Mouse (Mus musculus) left cerebral cortex, postnatal 10 days (tissue): ENCODE results near the gene Gcc1. TPM values are rescaled to one million over a fixed set of nuclear protein-coding genes. Genes with fewer than 3 reads are reported as not detected.

Source experiments
- DNase-seq, 2 experiments: peaks; one replicate each; pipeline ENCODE4 v3.0.0; 2021 to 2022; ENCODE audit warnings: low spot score in 2 of 2, mixed read lengths in 1 of 2; ENCODE audit errors: extremely low spot score in 1 of 2
- intact Hi-C: fragments of 180-260 bp; cut with DNase I; formaldehyde crosslinking; loops from one replicate; pipeline ENCODE4 v1.15.1; 2025
- total RNA-seq, 2 experiments: library from RNA; stranded (reverse); gene quantifications; 2 replicates each; pipeline ENCODE4 v1.2.3; 2021

Gene Gcc1
- total RNA-seq, 2 experiments from 2014 or later = 14.6 TPM

DNA sequence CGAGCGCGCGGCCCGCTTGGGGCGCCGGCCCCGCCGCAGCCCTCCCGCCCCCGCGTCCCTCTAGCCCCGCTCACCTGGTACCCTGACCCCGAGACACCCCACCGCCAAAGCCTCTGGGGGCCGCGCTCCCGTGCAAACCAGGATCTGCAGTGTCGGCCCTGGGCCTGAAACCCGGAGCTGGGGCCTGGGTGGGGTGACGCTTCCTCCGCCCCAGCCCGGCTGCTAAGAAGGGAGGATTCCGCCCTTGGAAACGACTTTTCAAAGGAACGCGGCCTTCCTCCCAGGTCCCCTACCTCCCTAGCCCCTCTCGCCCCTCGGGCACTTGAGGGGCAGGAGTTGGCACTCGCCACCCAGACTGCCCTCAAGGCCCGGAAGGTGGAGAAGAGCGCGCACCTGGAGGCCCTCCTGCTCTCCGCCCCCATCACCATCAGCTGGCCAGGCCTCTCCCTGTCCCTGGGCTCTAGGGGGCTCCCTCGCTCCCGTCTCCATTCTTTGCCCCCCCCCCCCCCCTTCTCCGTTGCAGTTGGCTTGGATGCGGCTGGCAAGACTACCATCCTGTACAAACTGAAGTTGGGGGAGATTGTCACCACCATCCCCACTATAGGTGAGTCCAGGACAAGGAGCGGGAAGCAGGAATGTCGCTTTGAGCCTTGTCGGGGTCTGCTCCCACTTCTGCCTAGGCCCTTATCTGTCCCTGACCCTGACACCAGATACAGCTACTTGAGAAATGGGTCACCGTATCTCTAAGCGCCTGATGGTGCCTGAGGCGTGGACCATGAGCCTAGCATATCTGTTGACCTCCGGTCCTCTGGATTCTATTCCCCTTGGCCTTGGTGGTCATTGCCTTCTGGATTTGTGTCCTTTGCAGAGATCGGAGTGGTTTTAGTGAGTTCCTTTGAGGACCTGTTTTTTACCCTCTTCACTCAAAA lies 4.2 kb downstream of the Gcc1 start:
- peak in 1 of 2 experiments; percentile 74 for DNase-seq
- intact Hi-C loops = loop anchor here (5.0 kb wide), 1 partner anchor 207 kb away; no protein-coding TSS in a partner anchor

- intact Hi-C loops = loop anchor here (5.0 kb wide), 1 partner anchor 206 kb away; no protein-coding TSS in a partner anchor
- DNase-seq = peak; percentile 88 to 97
Observed at GRCm38 (mm10) chr6:28423313-28423712, 4.9 kb downstream of the Gcc1 start, which contains the start of gene Arf5. Gene Arf5 (plus strand): TSS chr6:28423560.

DNA sequence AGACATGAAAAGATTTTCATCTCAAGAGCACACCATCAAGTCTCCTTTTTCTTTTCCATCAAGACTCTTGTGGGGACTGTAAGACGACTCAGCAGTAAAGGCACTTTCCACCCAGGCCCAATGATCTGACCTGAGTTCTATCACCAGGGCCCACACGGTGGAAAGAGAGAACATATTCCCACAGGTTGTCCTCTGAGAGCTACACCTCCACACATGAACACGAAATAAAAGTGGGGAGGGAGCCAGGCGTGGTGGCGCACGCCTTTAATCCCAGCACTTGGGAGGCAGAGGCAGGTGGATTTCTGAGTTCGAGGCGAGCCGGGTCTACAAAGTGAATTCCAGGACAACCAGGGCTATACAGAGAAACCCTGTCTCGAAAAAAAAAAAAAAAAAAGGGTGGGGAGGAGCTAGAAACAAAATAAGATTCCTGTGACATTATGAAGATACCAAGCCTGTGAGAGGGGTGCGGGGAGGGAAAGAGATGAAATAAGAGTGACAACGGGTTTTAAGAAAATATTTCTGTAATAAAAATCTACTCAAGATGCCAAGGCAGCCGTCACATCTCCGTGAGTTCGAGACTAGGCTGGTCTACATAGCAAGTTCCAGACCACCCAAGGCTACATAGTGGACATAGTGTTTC lies 5.4 kb downstream of the Gcc1 start:
- intact Hi-C loops = loop anchor here (5.0 kb wide), 1 partner anchor 205 kb away; no protein-coding TSS in a partner anchor
- DNase-seq = no peak

- intact Hi-C loops = loop anchor here (5.0 kb wide), 1 partner anchor 204 kb away; no protein-coding TSS in a partner anchor
Observed at GRCm38 (mm10) chr6:28421469-28422000, 6.7 kb downstream of the Gcc1 start.

GRCm38 (mm10) chr6:28420865-28421264 lies 7.3 kb downstream of the Gcc1 start:
- intact Hi-C loops = loop anchor here (5.0 kb wide), 1 partner anchor 204 kb away; no protein-coding TSS in a partner anchor
- DNase-seq = no peak

More at GRCm38 (mm10) chr6:28421469-28422000, 6.7 kb downstream of the Gcc1 start:
- peak; percentile 85 to 95 for DNase-seq

- intact Hi-C loops = loop anchor here (5.0 kb wide), 1 partner anchor 203 kb away; no protein-coding TSS in a partner anchor
- no peak for DNase-seq
Observed at GRCm38 (mm10) chr6:28420361-28420760, 7.8 kb downstream of the Gcc1 start.

- intact Hi-C loops = loop anchor here (5.0 kb wide), 1 partner anchor 202 kb away; no protein-coding TSS in a partner anchor
- no peak for DNase-seq
Observed at GRCm38 (mm10) chr6:28419673-28420072, 8.5 kb downstream of the Gcc1 start.

GRCm38 (mm10) chr6:28418449-28418848 lies 9.7 kb downstream of the Gcc1 start:
- DNase-seq = peak; percentile 56 to 94
- intact Hi-C loops = no loop called here

DNA sequence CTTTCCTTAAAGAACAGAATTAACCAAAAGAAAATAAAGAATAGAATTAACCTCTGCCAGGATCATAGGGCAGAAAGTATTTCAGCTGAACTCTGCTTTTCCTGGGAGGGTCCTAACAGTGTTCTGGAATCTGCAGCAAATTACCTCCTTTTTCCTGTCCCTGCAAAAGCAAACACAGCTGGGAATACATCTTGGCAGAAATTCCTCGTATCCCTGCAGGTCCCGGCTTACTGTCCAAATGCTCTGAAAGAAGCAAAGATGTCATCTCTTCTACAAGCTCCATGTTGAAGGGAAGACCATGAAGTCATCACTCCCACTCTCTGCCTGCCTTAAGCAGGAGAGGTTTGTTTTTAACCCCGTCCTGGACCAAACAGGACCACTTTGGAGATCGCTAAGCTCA lies 11.2 kb downstream of the Gcc1 start:
- no peak for DNase-seq
- intact Hi-C loops = no loop called here

GRCm38 (mm10) chr6:28411236-28411635 lies 17.0 kb downstream of the Gcc1 start:
- intact Hi-C loops = no loop called here
- no peak for DNase-seq

DNA sequence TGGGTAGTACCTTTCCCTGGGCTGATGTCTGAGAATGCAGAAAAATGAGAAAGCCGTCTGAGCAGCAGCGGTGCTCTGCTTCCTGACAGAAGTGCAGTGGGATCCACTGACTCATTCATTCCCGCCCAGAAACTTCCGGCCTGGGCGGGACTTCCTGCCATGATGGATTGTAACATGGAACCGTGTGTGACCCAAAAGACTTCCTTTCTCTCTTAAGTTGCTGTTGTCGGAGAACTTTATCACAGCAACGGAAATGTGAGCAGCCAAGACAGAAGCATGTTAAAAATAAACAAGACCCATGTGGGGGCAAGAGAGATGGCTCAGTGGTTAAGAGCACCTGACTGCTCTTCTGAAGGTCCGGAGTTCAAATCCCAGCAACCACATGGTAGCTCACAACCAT lies 18.1 kb downstream of the Gcc1 start:
- no peak for DNase-seq
- intact Hi-C loops = no loop called here

DNA sequence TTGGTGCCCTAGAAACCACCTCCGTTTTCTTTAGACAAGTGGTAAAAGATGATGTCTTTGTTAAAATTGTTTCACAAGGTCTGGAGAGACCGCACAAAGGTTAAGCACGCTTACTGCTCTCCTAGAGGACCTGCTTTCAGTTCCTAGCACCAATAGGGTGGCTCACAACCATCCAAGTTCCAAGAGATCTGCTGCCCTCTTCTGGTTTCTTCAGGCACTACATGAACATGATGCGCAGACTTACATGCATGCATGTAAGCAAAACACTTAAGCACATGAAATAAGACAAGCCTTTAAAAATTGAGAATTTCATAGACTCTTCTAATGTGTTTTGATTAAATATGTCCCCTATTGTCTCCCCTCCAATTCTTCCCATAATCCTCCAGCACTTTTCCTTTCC lies 28.4 kb downstream of the Gcc1 start:
- DNase-seq = no peak
- intact Hi-C loops = no loop called here

GRCm38 (mm10) chr6:28398726-28399125 lies 29.5 kb downstream of the Gcc1 start:
- DNase-seq = no peak
- intact Hi-C loops = no loop called here

- intact Hi-C loops = no loop called here
- peak in 1 of 2 experiments; percentile 21 for DNase-seq
Observed at GRCm38 (mm10) chr6:28397681-28398203, 30.4 kb downstream of the Gcc1 start, which contains the start of gene Zfp800. Gene Zfp800 (minus strand): TSS chr6:28398005.

- no peak for DNase-seq
- intact Hi-C loops = no loop called here
Observed at GRCm38 (mm10) chr6:28396853-28397457, 31.2 kb downstream of the Gcc1 start.

- no peak for DNase-seq
- intact Hi-C loops = no loop called here
Observed at GRCm38 (mm10) chr6:28396051-28396852, 31.9 kb downstream of the Gcc1 start.

- intact Hi-C loops = no loop called here
Observed at GRCm38 (mm10) chr6:28389038-28389437, 39.2 kb downstream of the Gcc1 start.

DNA sequence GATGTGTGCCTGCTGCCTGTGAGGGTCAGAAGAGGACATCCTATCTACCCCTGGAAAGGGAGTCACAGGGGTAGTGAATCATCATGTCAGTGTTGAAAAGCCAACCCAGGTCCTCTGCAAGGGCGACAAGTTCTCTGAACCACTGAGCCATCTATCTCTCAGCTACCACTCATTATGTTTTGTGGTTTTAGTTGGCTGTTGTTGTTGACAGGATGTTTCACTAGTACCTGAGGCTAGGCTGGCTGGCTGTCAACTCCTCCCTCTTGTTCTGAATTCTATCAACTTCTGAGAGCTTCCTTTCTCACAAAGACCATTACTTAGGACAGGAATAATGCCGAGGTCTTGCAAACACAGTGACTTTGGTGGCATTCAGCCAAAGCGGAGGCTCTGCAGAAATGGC lies 43.0 kb downstream of the Gcc1 start:
- intact Hi-C loops = no loop called here
- DNase-seq = no peak

More at GRCm38 (mm10) chr6:28389038-28389437, 39.2 kb downstream of the Gcc1 start:
- DNase-seq = no peak
